Mouse (Mus musculus): ENCODE measurements around the gene Dnmt3l.
A peak's percentile ranks its signal among the peaks of the same experiment; 100 is the strongest.
"Not testable (repeated sequence)": the region's sequence is repeated elsewhere in the genome, so short reads cannot be mapped to it uniquely, and the experiment has no call there.

Gene Dnmt3l

DNA sequence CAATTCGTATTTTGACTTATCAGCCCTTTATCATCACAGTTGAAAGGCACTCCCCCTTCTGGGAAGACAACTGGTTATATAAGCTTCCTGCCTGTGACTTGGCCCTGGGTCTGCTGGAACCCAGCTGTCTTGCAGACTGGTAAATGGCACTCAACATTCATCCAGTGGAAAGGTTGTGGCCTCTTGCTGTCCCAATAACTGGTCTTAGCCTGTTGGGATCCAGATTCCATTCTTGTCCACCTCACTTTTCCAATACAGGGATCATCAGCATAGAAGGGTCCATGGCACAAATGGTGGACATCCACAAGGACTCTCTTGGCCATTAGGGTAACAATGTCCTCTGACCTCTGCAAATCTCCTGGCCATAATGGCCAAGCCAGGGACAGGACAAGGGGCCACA is 42.3 kb downstream of the Dnmt3l start:
- no peak for DNase-seq (ENCODE audit: low spot score in 2 of 2)

DNA sequence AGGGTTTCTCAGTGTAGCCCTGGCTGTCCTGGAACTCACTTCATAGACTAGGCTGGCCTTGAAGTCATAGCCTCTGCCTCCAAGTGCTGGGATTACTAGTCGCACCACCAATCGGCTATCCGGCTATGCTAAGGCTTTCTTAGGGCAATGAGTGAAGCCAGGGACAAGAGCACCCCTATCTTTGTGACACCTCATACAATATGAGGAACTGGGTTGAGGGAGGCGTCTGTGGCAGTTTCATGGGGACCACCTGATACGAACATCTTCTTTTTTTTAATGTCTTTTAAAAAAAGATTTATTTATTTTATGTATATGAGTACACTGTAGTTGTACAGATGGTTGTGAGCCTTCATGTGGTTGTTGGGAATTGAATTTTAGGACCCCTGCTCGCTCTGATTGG is 44.0 kb downstream of the Dnmt3l start:
- DNase-seq (ENCODE audit: low spot score in 2 of 2), result no peak

GRCm38 (mm10) chr10:78086444-78087061 is 44.8 kb downstream of the Dnmt3l start:
- DNase-seq (ENCODE audit: low spot score in 2 of 2), result no peak

DNA sequence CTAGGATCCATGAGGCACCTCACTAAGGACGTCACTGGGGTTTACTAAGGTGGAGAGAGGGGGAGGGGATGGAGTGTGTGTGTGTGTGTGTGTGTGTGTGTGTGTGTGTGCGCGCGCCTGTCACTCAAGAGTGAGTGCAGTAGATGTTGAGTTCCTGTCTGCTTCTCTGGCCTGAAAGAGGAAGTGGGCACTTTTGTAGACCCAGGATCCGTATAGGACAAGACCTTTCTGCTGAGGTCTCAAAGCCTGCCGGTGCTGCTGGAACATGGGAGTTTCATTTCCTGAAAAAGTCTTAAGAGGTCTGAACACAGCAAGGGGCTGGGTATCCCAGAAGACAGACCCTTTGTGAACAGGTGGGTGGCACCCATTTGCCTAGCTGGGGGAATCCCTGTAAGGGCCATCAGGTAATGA is 45.4 kb downstream of the Dnmt3l start:
- no peak for DNase-seq (ENCODE audit: low spot score in 2 of 2)

- no peak for DNase-seq (ENCODE audit: low spot score in 2 of 2)
Measured at GRCm38 (mm10) chr10:78090246-78090645, 48.5 kb downstream of the Dnmt3l start.

- no peak for DNase-seq (ENCODE audit: low spot score in 2 of 2)
Measured at GRCm38 (mm10) chr10:78090706-78091491, 49.2 kb downstream of the Dnmt3l start.

- no peak for DNase-seq (ENCODE audit: low spot score in 2 of 2)
Measured at GRCm38 (mm10) chr10:78091865-78092724, 50.3 kb downstream of the Dnmt3l start.

- no peak for DNase-seq (ENCODE audit: low spot score in 2 of 2)
Measured at GRCm38 (mm10) chr10:78092725-78093029, 50.9 kb downstream of the Dnmt3l start.

GRCm38 (mm10) chr10:78095221-78095620 is 53.5 kb downstream of the Dnmt3l start:
- no peak for DNase-seq (ENCODE audit: low spot score in 2 of 2)

DNA sequence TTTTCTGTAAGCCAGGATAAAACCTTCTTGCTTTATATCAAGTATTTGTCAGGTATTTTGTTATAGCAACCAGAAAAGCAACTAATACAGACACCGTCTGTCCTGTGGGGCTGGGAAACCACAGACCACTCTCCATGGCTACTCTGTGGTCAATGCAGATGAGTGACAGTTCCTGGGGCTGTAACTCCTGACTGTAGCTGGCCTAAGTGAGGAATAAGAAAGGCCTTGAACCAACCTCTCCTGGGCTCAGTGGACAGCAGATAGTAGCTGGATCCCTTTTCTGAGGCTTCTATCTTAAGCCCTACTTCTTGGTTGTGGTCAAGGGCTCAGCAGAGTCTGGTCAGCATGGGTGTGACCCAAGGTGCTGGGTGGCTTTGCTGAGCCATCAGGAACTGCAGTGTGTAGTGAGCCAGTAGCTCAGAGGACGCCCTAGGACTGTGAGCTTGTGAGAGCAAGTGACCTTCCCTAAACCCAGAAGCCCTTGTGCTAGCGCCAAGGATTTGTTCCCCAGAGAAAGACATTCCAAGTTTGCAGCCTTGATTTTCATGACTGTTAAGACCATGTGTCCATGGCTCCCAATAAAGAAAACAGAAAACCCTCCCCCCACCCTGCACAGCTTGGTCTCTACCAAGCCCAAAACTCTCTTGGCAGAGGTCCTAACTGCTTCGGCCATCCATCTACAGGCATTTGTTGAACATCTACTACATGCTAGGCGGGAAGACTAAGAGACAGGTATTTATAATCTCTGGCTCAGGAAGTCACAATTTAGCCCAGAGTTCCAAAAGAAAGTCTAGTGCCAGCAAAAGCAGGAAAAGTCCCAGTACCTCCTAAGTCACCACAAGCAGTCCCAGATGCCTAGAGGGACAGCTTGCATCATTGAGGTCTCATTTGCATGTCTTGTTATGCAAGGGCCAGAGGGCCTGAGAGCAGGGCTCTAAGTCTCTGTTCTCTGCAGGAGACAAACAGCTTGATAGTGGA is 54.5 kb downstream of the Dnmt3l start:
- no peak for DNase-seq (ENCODE audit: low spot score in 2 of 2)

DNA sequence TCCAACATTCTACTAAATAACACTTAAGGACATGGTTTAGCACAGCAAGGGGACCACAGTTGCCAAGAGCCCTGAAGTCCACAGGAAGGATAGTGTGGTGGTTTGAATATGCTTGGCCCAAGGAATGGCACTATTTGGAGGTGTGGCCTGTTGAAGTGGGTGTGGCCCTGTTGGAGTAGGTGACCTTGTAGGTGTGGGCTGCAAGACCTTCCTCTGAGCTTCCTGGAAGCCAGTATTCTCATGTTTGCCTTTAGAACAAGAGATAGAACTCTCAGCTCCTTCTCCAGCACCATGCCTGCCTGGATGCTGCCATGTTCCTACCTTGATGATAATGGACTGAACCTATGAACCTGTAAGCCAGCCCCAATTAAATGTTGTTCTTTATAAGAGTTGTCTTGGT is 58.1 kb downstream of the Dnmt3l start:
- DNase-seq (ENCODE audit: low spot score in 2 of 2), result not testable (repeated sequence)

DNA sequence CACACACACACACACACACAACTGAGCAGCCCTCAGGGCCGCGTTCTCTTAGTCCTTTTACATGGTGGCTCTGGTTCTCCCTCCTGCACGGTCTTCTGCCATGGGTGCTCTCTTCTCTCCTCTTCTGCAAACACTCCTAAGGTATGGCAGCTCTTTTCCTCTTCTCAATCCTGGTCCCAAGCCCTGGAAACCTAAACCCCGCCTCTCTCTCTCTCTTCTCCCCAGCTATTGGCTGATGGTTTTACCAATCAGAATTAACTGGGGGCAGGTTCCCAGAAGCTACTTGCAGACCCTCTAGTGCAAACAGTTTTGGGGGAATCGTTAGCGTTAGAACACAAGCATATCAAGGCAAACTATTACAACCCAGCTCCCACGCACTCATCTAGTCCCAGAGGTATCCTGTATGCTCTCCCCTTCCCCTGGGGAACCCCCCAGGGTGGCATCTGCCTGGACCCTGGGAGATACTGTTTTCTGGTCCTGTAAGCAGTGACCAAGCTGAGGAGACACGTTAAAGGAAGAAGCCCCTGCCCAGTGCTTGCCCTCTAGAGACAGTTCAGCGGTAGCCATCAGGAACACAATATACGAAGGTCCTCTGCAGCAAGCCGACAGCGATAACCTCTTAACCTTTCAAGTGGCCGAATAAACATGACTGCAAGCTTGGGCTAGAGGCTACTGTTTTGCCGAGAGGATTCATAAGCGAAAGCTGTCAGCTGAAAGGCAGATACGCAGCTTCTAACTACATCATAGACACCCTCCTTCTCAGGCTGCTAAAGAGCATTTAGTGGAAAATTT is 59.4 kb downstream of the Dnmt3l start:
- no peak for DNase-seq (ENCODE audit: low spot score in 2 of 2)

GRCm38 (mm10) chr10:78104555-78105490 is 63.1 kb downstream of the Dnmt3l start:
- peak in 1 of 2 experiments; percentile 24 for DNase-seq (ENCODE audit: low spot score in 2 of 2)

- peak in 1 of 2 experiments; percentile 53 for DNase-seq (ENCODE audit: low spot score in 2 of 2)
Measured at GRCm38 (mm10) chr10:78105548-78105947, 63.8 kb downstream of the Dnmt3l start.

All from left cerebral cortex, adult 9 months (tissue).